Mouse (Mus musculus) brown adipose tissue, adult 24 weeks (tissue): ENCODE results near the gene Fmo5. TPM values are rescaled to one million over a fixed set of nuclear protein-coding genes. Genes with fewer than 3 reads are reported as not detected.
A peak's percentile ranks its signal among the peaks of the same experiment; 100 is the strongest.

Experiments used
- H3K27ac ChIP-seq: fragments of 200-500 bp; replicated peaks from 2 replicates; pipeline ENCODE4 v1.5.1; 2012; ENCODE audit warnings: low read depth, mild to moderate bottlenecking, low read length
- H3K4me1 ChIP-seq: fragments of 200-500 bp; 2 replicates; pipeline ENCODE4 v1.6.1; 2012; ENCODE audit warnings: low read length, mixed read lengths; ENCODE audit not compliant: control insufficient read depth, insufficient read depth, insufficient read length
- H3K4me3 ChIP-seq: fragments of 200-500 bp; 2 replicates; pipeline ENCODE4 v1.5.1; 2012; ENCODE audit warnings: low read depth, mild to moderate bottlenecking, low read length, moderate library complexity; ENCODE audit not compliant: insufficient read depth
- polyA plus RNA-seq: library from polyadenylated mRNA; stranded (reverse); fragments of >200 nt; gene quantifications from 2 replicates; pipeline ENCODE4 v1.2.4, GENCODE M21; 2012; ENCODE audit not compliant: missing spikeins, insufficient read depth, insufficient read length

The Fmo5 gene
- polyA plus RNA-seq, 1 experiment, result 19.2 TPM

- Histone ChIP-seq H3K27ac (no peak overlapping the region), H3K4me3 (no peak overlapping the region), H3K4me1 (0 out of 2 replicates have a peak, but pooled peaks cover 2% of the 10 kb centered on the region)
These were observed 25.2 kb downstream of the Fmo5 start for GRCm38 (mm10) chr3:97653781-97654180.

GRCm38 (mm10) chr3:97654901-97655300 is 26.3 kb downstream of the Fmo5 start:
- H3K4me1 ChIP-seq, result no peaks in the 10 kb centered on the region
- H3K27ac ChIP-seq, result no peak overlapping the region
- no peak overlapping the region for H3K4me3 ChIP-seq

- H3K4me3 ChIP-seq, result peak within 1 kb of the TSS; percentile 83
These were observed 29.2 kb downstream of the Fmo5 start, which contains the start of gene Prkab2 for GRCm38 (mm10) chr3:97657655-97658411. Gene Prkab2 (plus strand): TSS chr3:97658193.

GRCm38 (mm10) chr3:97658426-97659193 is 30.0 kb downstream of the Fmo5 start:
- Histone ChIP-seq H3K27ac (0 out of 2 replicates have a peak overlapping the region, but pooled peaks have one; percentile 9), H3K4me3 (peak overlapping the region; percentile 77), H3K4me1 (no peaks in the 10 kb centered on the region)

More at GRCm38 (mm10) chr3:97657655-97658411, 29.2 kb downstream of the Fmo5 start, which contains the start of gene Prkab2:
- Histone ChIP-seq H3K4me1 (no peaks in the 10 kb centered on the region), H3K27ac (peak within 1 kb of the TSS; percentile 62)

GRCm38 (mm10) chr3:97659746-97660145 is 31.1 kb downstream of the Fmo5 start:
- no peak overlapping the region for H3K27ac ChIP-seq
- no peaks in the 10 kb centered on the region for H3K4me1 ChIP-seq
- H3K4me3 ChIP-seq, result peak overlapping the region; percentile 77

- H3K4me1 ChIP-seq, result no peaks in the 10 kb centered on the region
- no peak overlapping the region for H3K27ac ChIP-seq
- H3K4me3 ChIP-seq, result no peak overlapping the region
These were observed 32.6 kb downstream of the Fmo5 start for GRCm38 (mm10) chr3:97661206-97661605.

GRCm38 (mm10) chr3:97665525-97665924 is 36.9 kb downstream of the Fmo5 start:
- Histone ChIP-seq H3K4me3 (no peak overlapping the region), H3K27ac (no peak overlapping the region), H3K4me1 (no peaks in the 10 kb centered on the region)

- H3K4me3 ChIP-seq, result no peak overlapping the region
- no peak overlapping the region for H3K27ac ChIP-seq
- H3K4me1 ChIP-seq, result no peaks in the 10 kb centered on the region
These were observed 37.5 kb downstream of the Fmo5 start for GRCm38 (mm10) chr3:97666154-97666553.

GRCm38 (mm10) chr3:97667093-97667675 is 38.6 kb downstream of the Fmo5 start:
- H3K4me1 ChIP-seq, result no peaks in the 10 kb centered on the region
- no peak overlapping the region for H3K27ac ChIP-seq
- H3K4me3 ChIP-seq, result no peak overlapping the region

- no peak within 1 kb of the TSS for H3K4me3 ChIP-seq
- H3K27ac ChIP-seq, result no peak within 1 kb of the TSS
- H3K4me1 ChIP-seq, result no peaks in the 10 kb centered on the region
These were observed 46.1 kb downstream of the Fmo5 start, which contains the start of gene Gm17651 for GRCm38 (mm10) chr3:97674644-97675110. Gene Gm17651 (minus strand): TSS chr3:97674694.

- no peak overlapping the region for H3K27ac ChIP-seq
- H3K4me3 ChIP-seq, result no peak overlapping the region
- H3K4me1 ChIP-seq, result no peaks in the 10 kb centered on the region
These were observed 47.5 kb downstream of the Fmo5 start for GRCm38 (mm10) chr3:97676126-97676525.

GRCm38 (mm10) chr3:97678416-97678815 is 49.8 kb downstream of the Fmo5 start:
- H3K4me1 ChIP-seq, result peaks cover 3% of the 10 kb centered on the region; the same call in 1 of the 2 replicates
- H3K27ac ChIP-seq, result no peak overlapping the region
- H3K4me3 ChIP-seq, result no peak overlapping the region

GRCm38 (mm10) chr3:97680631-97681320 is 52.2 kb downstream of the Fmo5 start:
- H3K4me3 ChIP-seq, result peak overlapping the region; percentile 69
- no peak overlapping the region for H3K27ac ChIP-seq
- peaks cover 3% of the 10 kb centered on the region; the same call in 1 of the 2 replicates for H3K4me1 ChIP-seq

- Histone ChIP-seq H3K4me1 (peaks cover 3% of the 10 kb centered on the region; the same call in 1 of the 2 replicates), H3K4me3 (peak overlapping the region; percentile 69), H3K27ac (no peak overlapping the region)
These were observed 52.9 kb downstream of the Fmo5 start for GRCm38 (mm10) chr3:97681321-97682158.
